Mouse (Mus musculus): ENCODE measurements around the gene Pard3.

Gene Pard3

GRCm38 (mm10) chr8:127564426-127564825, 500.7 kb downstream of the Pard3 start:
- DNase-seq, result no peak

- no peak for DNase-seq
Observed at GRCm38 (mm10) chr8:127569212-127569611, 505.5 kb downstream of the Pard3 start.

GRCm38 (mm10) chr8:127570527-127570926, 506.8 kb downstream of the Pard3 start:
- DNase-seq, result no peak

- DNase-seq, result no peak
Observed at GRCm38 (mm10) chr8:127572493-127572892, 508.8 kb downstream of the Pard3 start.

- no peak for DNase-seq
Observed at GRCm38 (mm10) chr8:127576657-127577056, 513.0 kb downstream of the Pard3 start.

- no peak for DNase-seq
Observed at GRCm38 (mm10) chr8:127577656-127578055, 514.0 kb downstream of the Pard3 start.

- DNase-seq, result no peak
Observed at GRCm38 (mm10) chr8:127579436-127579835, 515.7 kb downstream of the Pard3 start.

- DNase-seq, result no peak
Observed at GRCm38 (mm10) chr8:127583429-127583828, 519.7 kb downstream of the Pard3 start.

- no peak for DNase-seq
Observed at GRCm38 (mm10) chr8:127585618-127586017, 521.9 kb downstream of the Pard3 start.

- DNase-seq, result no peak
Observed at GRCm38 (mm10) chr8:127586681-127587080, 523.0 kb downstream of the Pard3 start.

GRCm38 (mm10) chr8:127588313-127588712, 524.6 kb downstream of the Pard3 start:
- DNase-seq, result peak in 1 of 2 experiments; percentile 43

- peak; percentile 15 to 60 for DNase-seq
Observed at GRCm38 (mm10) chr8:127589291-127589690, 525.6 kb downstream of the Pard3 start.

GRCm38 (mm10) chr8:127590674-127591186, 527.0 kb downstream of the Pard3 start:
- no peak for DNase-seq

- DNase-seq, result no peak
Observed at GRCm38 (mm10) chr8:127592648-127593574, 529.2 kb downstream of the Pard3 start.

GRCm38 (mm10) chr8:127600641-127601040, 536.9 kb downstream of the Pard3 start:
- DNase-seq, result no peak

GRCm38 (mm10) chr8:127603062-127603461, 539.4 kb downstream of the Pard3 start:
- DNase-seq, result no peak

- DNase-seq, result no peak
Observed at GRCm38 (mm10) chr8:127608541-127609270, 545.0 kb downstream of the Pard3 start.

- DNase-seq, result no peak
Observed at GRCm38 (mm10) chr8:127609316-127609715, 545.6 kb downstream of the Pard3 start.

GRCm38 (mm10) chr8:127614206-127614605, 550.5 kb downstream of the Pard3 start:
- no peak for DNase-seq

GRCm38 (mm10) chr8:127616681-127617080, 553.0 kb downstream of the Pard3 start:
- DNase-seq, result no peak

- DNase-seq, result no peak
Observed at GRCm38 (mm10) chr8:127622137-127622536, 558.4 kb downstream of the Pard3 start.

- DNase-seq, result no peak
Observed at GRCm38 (mm10) chr8:127638232-127639087, 574.8 kb downstream of the Pard3 start.

GRCm38 (mm10) chr8:127639088-127639453, 575.4 kb downstream of the Pard3 start:
- no peak for DNase-seq
